ENCODE assay signal across 10 mouse cellular contexts in genomic region chr11:115224889-115225288, GRCm38 (mm10). TPM values are rescaled to one million over a fixed set of nuclear protein-coding genes. Genes with fewer than 3 reads are reported as not detected.
DNase-seq lines count a peak whose midpoint lies in the region; ATAC-seq and TF ChIP-seq lines count a peak whose summit lies in the region.
"Had no signal": no experiment of that assay in that cellular context is flagged by ENCODE, and none has a peak within 500 bp of the region (broad histone marks: within the 10 kb centered on the region; RNA-seq: fewer than 3 reads in every experiment).

No protein-coding gene starts in this region.

- H3K27me3 ChIP-seq in forebrain, postnatal 0 days (ENCODE audit: insufficient read depth, low read length): no peaks in the 10 kb centered on the region

- H3K4me3 ChIP-seq in gastrocnemius, adult 2 months: no peak overlapping the region
- H3K4me3 ChIP-seq in forebrain, postnatal 0 days (ENCODE audit: low read depth, low read length): no peak overlapping the region
- H3K4me3 ChIP-seq: myocyte had no signal

- peak overlapping the region; percentile 43; the same call in 1 of the 2 replicates for H3K27ac ChIP-seq in gastrocnemius, adult 2 months
- no peak overlapping the region for H3K27ac ChIP-seq in forebrain, postnatal 0 days (ENCODE audit: low read depth, low read length)

- intact Hi-C loops in gastrocnemius, adult 2 months (cut with DNase I): no loop called here

- H3K9me3 ChIP-seq in forebrain, postnatal 0 days (ENCODE audit: low read length): no peaks in the 10 kb centered on the region

- peaks cover 18% of the 10 kb centered on the region; the same call in 1 of the 2 replicates for H3K4me1 ChIP-seq in forebrain, postnatal 0 days (ENCODE audit: insufficient read depth)

- peak; percentile 61; the same call in 1 of the 2 replicates for ATAC-seq in forebrain, postnatal 0 days

- 43% methylated on average over 8 of the region's 8 CpGs for WGBS in forebrain, postnatal 0 days

- peaks cover 5% of the 10 kb centered on the region; the same call in 1 of the 2 replicates for H3K36me3 ChIP-seq in forebrain, postnatal 0 days (ENCODE audit: insufficient read depth)

- TF ChIP-seq CTCF in gastrocnemius, adult 2 months (IDR thresholded peaks at IDR 0.05): peak; percentile 70
- TF ChIP-seq CTCF in forebrain, postnatal 0 days (IDR thresholded peaks at IDR 0.05; ENCODE audit: low read depth): peak; percentile 74

- H3K9ac ChIP-seq in forebrain, postnatal 0 days: no peak overlapping the region

- no peak overlapping the region for H3K4me2 ChIP-seq in forebrain, postnatal 0 days (ENCODE audit: low read depth)

- peak; percentile 77 for DNase-seq in gastrocnemius, adult 2 months
- DNase-seq in gastrocnemius, postnatal 25 days: no peak
- DNase-seq in ovary, postnatal 36 days (ENCODE audit: low spot score): peak; percentile 63
- DNase-seq in ovary, postnatal 10 days (ENCODE audit: low spot score): no peak
- DNase-seq in c-Kit-positive CD71-positive TER-119-negative erythroid progenitor cells, embryonic 14.5 days (ENCODE audit: low read depth): peak; percentile 34
- peak; percentile 82 for DNase-seq in forebrain, postnatal 0 days
- DNase-seq in lung, adult 18-20 months: peak; percentile 30 to 53
- DNase-seq in thymus, postnatal 0 days (ENCODE audit: low spot score): peak; percentile 89

RNA-seq across cellular contexts. Expression of gene Nat9, which starts 37.2 kb away (rescaled TPM):
- 10 to 100 TPM; 12.7 to 16.3 TPM for total RNA-seq in gastrocnemius, adult 2 months (2021)
- total RNA-seq in gastrocnemius, postnatal 25 days (2021): 10 to 100 TPM; 10.7 to 13.2 TPM
- 19.2 and 20.3 TPM in 2 replicates for total RNA-seq in forebrain, postnatal 0 days (2014; rRNA removed)
- polyA plus RNA-seq in forebrain, postnatal 0 days (2015; fragmentation: Nextera tagmentation; extraction: Ambion mirVana): 17.7 and 18.6 TPM in 2 replicates
- polyA plus RNA-seq in thymus, postnatal 0 days (2015; fragmentation: Nextera tagmentation; extraction: Ambion mirVana): 19.3 and 20.1 TPM in 2 replicates

RNA-seq across cellular contexts. Expression of gene Tmem104, which starts 37.6 kb away (rescaled TPM):
- total RNA-seq in gastrocnemius, adult 2 months (2021): 1 to 10 TPM; 7.3 to 7.4 TPM
- total RNA-seq in gastrocnemius, postnatal 25 days (2021): 1 to 10 TPM; 4.1 to 5.8 TPM
- total RNA-seq in forebrain, postnatal 0 days (2014; rRNA removed): 5.4 and 7.6 TPM in 2 replicates
- 8.8 and 9.9 TPM in 2 replicates for polyA plus RNA-seq in forebrain, postnatal 0 days (2015; fragmentation: Nextera tagmentation; extraction: Ambion mirVana)
- polyA plus RNA-seq in thymus, postnatal 0 days (2015; fragmentation: Nextera tagmentation; extraction: Ambion mirVana): 8.6 and 10.8 TPM in 2 replicates

RNA-seq across cellular contexts. Expression of gene Grin2c, which starts 42.2 kb away (rescaled TPM):
- total RNA-seq in gastrocnemius, adult 2 months (2021): under 1 TPM in 1 of 2 experiments, not detected in 1; 0.06 TPM
- under 1 TPM in 1 of 2 experiments, not detected in 1; 0.05 TPM for total RNA-seq in gastrocnemius, postnatal 25 days (2021)
- total RNA-seq in forebrain, postnatal 0 days (2014; rRNA removed): 1.5 and 1.6 TPM in 2 replicates
- 0.35 and 0.48 TPM in 2 replicates for polyA plus RNA-seq in forebrain, postnatal 0 days (2015; fragmentation: Nextera tagmentation; extraction: Ambion mirVana)
- 0.60 and 0.83 TPM in 2 replicates for polyA plus RNA-seq in thymus, postnatal 0 days (2015; fragmentation: Nextera tagmentation; extraction: Ambion mirVana)
- total RNA-seq: hematopoietic stem cell, adult 5-6 weeks had no signal
- polyA plus RNA-seq: myocyte had no signal

RNA-seq across cellular contexts. Expression of gene Fdxr, which starts 52.0 kb away (rescaled TPM):
- total RNA-seq in gastrocnemius, adult 2 months (2021): 1 to 10 TPM; 2.9 to 4.4 TPM
- 1 to 10 TPM; 3.6 to 3.8 TPM for total RNA-seq in gastrocnemius, postnatal 25 days (2021)
- total RNA-seq in forebrain, postnatal 0 days (2014; rRNA removed): 18.6 and 26.2 TPM in 2 replicates
- polyA plus RNA-seq in forebrain, postnatal 0 days (2015; fragmentation: Nextera tagmentation; extraction: Ambion mirVana): 14.0 and 16.4 TPM in 2 replicates
- 22.0 and 22.4 TPM in 2 replicates for polyA plus RNA-seq in thymus, postnatal 0 days (2015; fragmentation: Nextera tagmentation; extraction: Ambion mirVana)

Comparison
In these comparisons a context has a peak if more than half of its experiments do, and no peak if none do; other contexts are left out.
1. DNase-seq: peak in gastrocnemius, adult 2 months (single experiment), ovary, postnatal 36 days (single experiment), c-Kit-positive CD71-positive TER-119-negative erythroid progenitor cells, embryonic 14.5 days (single experiment), forebrain, postnatal 0 days (single experiment), lung, adult 18-20 months (2 of 2) and thymus, postnatal 0 days (single experiment); none in gastrocnemius, postnatal 25 days (single experiment) and ovary, postnatal 10 days (single experiment).